Mouse (Mus musculus) E14TG2a.4 (cell line): ENCODE results near the gene Gm45716.

Experiments
- H3K27me3 ChIP-seq: 2 replicates; pipeline ENCODE4 v1.6.1; 2014; ENCODE audit warnings: low read length, control low read depth; ENCODE audit not compliant: insufficient read depth
- H3K36me3 ChIP-seq: 2 replicates; pipeline ENCODE4 v1.6.1; 2014; ENCODE audit warnings: low read length, control low read depth; ENCODE audit not compliant: insufficient read depth
- H3K4me1 ChIP-seq: replicated peaks from 2 replicates; pipeline ENCODE4 v1.6.1; 2014; ENCODE audit warnings: low read depth, low read length, control low read depth
- H3K4me3 ChIP-seq: replicated peaks from 2 replicates; pipeline ENCODE4 v1.5.1; 2014; ENCODE audit warnings: mild to moderate bottlenecking, low read length
- H3K9me3 ChIP-seq: 2 replicates; pipeline ENCODE4 v1.6.1; 2014; ENCODE audit warnings: low read length, control low read depth
- CTCF ChIP-seq: conservative IDR thresholded peaks from 2 replicates; pipeline ENCODE4 v1.5.1; 2014; ENCODE audit warnings: low read length
- NANOG ChIP-seq: IDR thresholded peaks from 2 replicates; pipeline ENCODE4 v1.6.1; 2014; ENCODE audit warnings: borderline replicate concordance, low read length, mixed read lengths
- POU5F1 ChIP-seq: IDR thresholded peaks from 2 replicates; pipeline ENCODE4 v1.6.1; 2014; ENCODE audit warnings: low read length, borderline replicate concordance

Gene Gm45716

DNA sequence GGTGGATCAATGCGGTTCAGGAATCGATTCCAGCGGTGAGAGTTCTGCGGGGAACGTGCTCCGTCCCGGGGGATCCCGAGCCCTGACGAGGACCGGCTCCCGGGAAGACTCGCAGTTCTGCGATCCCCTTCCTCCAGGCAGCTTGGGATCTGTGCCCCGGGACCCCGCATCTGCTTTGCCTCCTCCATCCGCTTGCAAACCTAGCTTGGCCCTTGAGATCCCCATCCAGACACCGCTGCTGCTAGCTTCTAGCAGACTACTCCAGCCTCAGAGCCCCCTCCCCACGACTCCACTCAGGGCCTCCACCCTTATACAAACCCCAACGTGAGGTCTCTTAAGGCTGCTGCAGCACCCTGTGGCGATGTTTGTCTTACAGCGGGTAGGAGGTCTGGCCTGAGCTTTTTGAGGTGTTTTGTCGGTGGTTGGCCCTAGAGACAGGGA is 62.2 kb downstream of the Gm45716 start:
- H3K27me3 ChIP-seq = peaks cover 55% of the 10 kb centered on the region
- peak overlapping the region; percentile 89 for H3K4me3 ChIP-seq
- H3K9me3 ChIP-seq = no peaks in the 10 kb centered on the region
- H3K4me1 ChIP-seq = peaks cover 17% of the 10 kb centered on the region
- no peaks in the 10 kb centered on the region for H3K36me3 ChIP-seq
- TF ChIP-seq CTCF (no peak), POU5F1 (no peak), NANOG (no peak)

- peaks cover 54% of the 10 kb centered on the region for H3K27me3 ChIP-seq
- no peaks in the 10 kb centered on the region for H3K36me3 ChIP-seq
- peak overlapping the region; percentile 89 for H3K4me3 ChIP-seq
- TF ChIP-seq NANOG (no peak), CTCF (no peak), POU5F1 (no peak)
- peaks cover 17% of the 10 kb centered on the region for H3K4me1 ChIP-seq
- no peaks in the 10 kb centered on the region for H3K9me3 ChIP-seq
Observed at GRCm38 (mm10) chr11:90250189-90250588, 62.7 kb downstream of the Gm45716 start.

- peaks cover 50% of the 10 kb centered on the region for H3K27me3 ChIP-seq
- TF ChIP-seq CTCF (no peak), NANOG (no peak)
- H3K36me3 ChIP-seq = no peaks in the 10 kb centered on the region
- H3K4me3 ChIP-seq = no peak overlapping the region
- no peaks in the 10 kb centered on the region for H3K9me3 ChIP-seq
- H3K4me1 ChIP-seq = peaks cover 17% of the 10 kb centered on the region
Observed at GRCm38 (mm10) chr11:90250730-90251129, 63.2 kb downstream of the Gm45716 start.

GRCm38 (mm10) chr11:90251923-90252322 is 64.4 kb downstream of the Gm45716 start:
- Histone ChIP-seq H3K27me3 (peaks cover 40% of the 10 kb centered on the region), H3K36me3 (no peaks in the 10 kb centered on the region), H3K4me3 (no peak overlapping the region), H3K9me3 (no peaks in the 10 kb centered on the region), H3K4me1 (peaks cover 17% of the 10 kb centered on the region)
- TF ChIP-seq POU5F1 (no peak), CTCF (no peak), NANOG (no peak)

GRCm38 (mm10) chr11:90252366-90252765 is 64.9 kb downstream of the Gm45716 start:
- peaks cover 39% of the 10 kb centered on the region for H3K27me3 ChIP-seq
- no peak overlapping the region for H3K4me3 ChIP-seq
- H3K9me3 ChIP-seq = no peaks in the 10 kb centered on the region
- TF ChIP-seq POU5F1 (no peak), NANOG (no peak), CTCF (no peak)
- no peaks in the 10 kb centered on the region for H3K36me3 ChIP-seq
- H3K4me1 ChIP-seq = peaks cover 17% of the 10 kb centered on the region

DNA sequence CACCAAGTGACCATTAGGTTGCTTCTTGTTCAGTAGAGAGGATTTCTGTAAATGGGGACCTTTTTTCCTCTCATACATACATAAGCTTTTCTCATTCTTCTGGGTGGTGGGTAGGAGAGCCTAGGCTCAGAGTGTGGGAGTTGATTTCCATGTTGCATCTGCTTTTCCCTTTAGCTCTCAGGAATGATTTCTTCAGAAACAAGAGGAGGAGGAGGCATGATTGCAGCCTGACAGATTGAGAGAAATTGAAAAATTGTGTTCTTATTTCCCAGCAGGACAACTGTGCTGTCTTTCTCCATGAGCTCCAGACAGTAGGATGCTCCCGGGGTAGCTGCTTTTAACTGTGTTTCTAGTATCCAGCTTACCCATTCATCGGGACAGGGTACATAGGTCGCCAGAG is 67.1 kb downstream of the Gm45716 start:
- H3K4me3 ChIP-seq = no peak overlapping the region
- no peaks in the 10 kb centered on the region for H3K9me3 ChIP-seq
- H3K4me1 ChIP-seq = peaks cover 14% of the 10 kb centered on the region
- H3K27me3 ChIP-seq = peaks cover 34% of the 10 kb centered on the region
- TF ChIP-seq NANOG (no peak), POU5F1 (no peak), CTCF (no peak)
- H3K36me3 ChIP-seq = no peaks in the 10 kb centered on the region

GRCm38 (mm10) chr11:90255687-90256086 is 68.2 kb downstream of the Gm45716 start:
- peaks cover 4% of the 10 kb centered on the region; the same call in 1 of the 2 replicates for H3K4me1 ChIP-seq
- H3K27me3 ChIP-seq = peaks cover 24% of the 10 kb centered on the region
- no peak overlapping the region for H3K4me3 ChIP-seq
- H3K9me3 ChIP-seq = no peaks in the 10 kb centered on the region
- TF ChIP-seq CTCF = no peak
- no peak for TF ChIP-seq NANOG
- no peak for TF ChIP-seq POU5F1
- H3K36me3 ChIP-seq = no peaks in the 10 kb centered on the region

- Histone ChIP-seq H3K4me3 (no peak overlapping the region), H3K27me3 (peaks cover 16% of the 10 kb centered on the region; the same call in 1 of the 2 replicates), H3K36me3 (no peaks in the 10 kb centered on the region), H3K4me1 (0 out of 2 replicates have a peak, but pooled peaks cover 3% of the 10 kb centered on the region), H3K9me3 (no peaks in the 10 kb centered on the region)
- TF ChIP-seq CTCF = no peak
- no peak for TF ChIP-seq POU5F1
- TF ChIP-seq NANOG = no peak
Observed at GRCm38 (mm10) chr11:90256833-90257525, 69.5 kb downstream of the Gm45716 start.

- H3K4me3 ChIP-seq = no peak overlapping the region
- 0 out of 2 replicates have a peak, but pooled peaks cover 3% of the 10 kb centered on the region for H3K4me1 ChIP-seq
- no peak for TF ChIP-seq NANOG
- TF ChIP-seq POU5F1 = no peak
- no peak for TF ChIP-seq CTCF
- peaks cover 11% of the 10 kb centered on the region; the same call in 1 of the 2 replicates for H3K27me3 ChIP-seq
- H3K9me3 ChIP-seq = no peaks in the 10 kb centered on the region
- no peaks in the 10 kb centered on the region for H3K36me3 ChIP-seq
Observed at GRCm38 (mm10) chr11:90258321-90258927, 70.9 kb downstream of the Gm45716 start.
